Mouse (Mus musculus) forebrain, embryonic 15.5 days (tissue): ENCODE data around the gene Ctdnep1. TPM values are rescaled to one million over a fixed set of nuclear protein-coding genes. Genes with fewer than 3 reads are reported as not detected.
"Not testable (repeated sequence)": the region's sequence is repeated elsewhere in the genome, so short reads cannot be mapped to it uniquely, and the experiment has no call there.

Experiments used
- ATAC-seq: fragments of 200-750 bp; cut with Nextera tagmentation; replicated peaks from 2 replicates; pipeline ENCODE4 v1.8.0; 2017; ENCODE audit warnings: mild to moderate bottlenecking, moderate TSS enrichment, moderate library complexity
- H3K27ac ChIP-seq: fragments of 300-500 bp; sonication (generic); replicated peaks from 2 replicates; pipeline ENCODE4 v1.5.1; 2015; ENCODE audit warnings: mild to moderate bottlenecking, inconsistent platforms
- H3K27me3 ChIP-seq: fragments of 300-500 bp; sonication (generic); 2 replicates; pipeline ENCODE4 v1.6.1; 2015; ENCODE audit warnings: inconsistent platforms
- H3K36me3 ChIP-seq: fragments of 300-500 bp; sonication (generic); 2 replicates; pipeline ENCODE4 v1.6.1; 2015; ENCODE audit warnings: mild to moderate bottlenecking, inconsistent platforms
- H3K4me1 ChIP-seq: fragments of 300-500 bp; sonication (generic); 2 replicates; pipeline ENCODE4 v1.6.1; 2015; ENCODE audit warnings: inconsistent platforms
- H3K4me2 ChIP-seq: fragments of 300-500 bp; sonication (generic); replicated peaks from 2 replicates; pipeline ENCODE4 v1.6.1; 2015; ENCODE audit warnings: mild to moderate bottlenecking, inconsistent platforms
- H3K4me3 ChIP-seq: fragments of 300-500 bp; sonication (generic); 2 replicates; pipeline ENCODE4 v1.5.1; 2015; ENCODE audit warnings: mild to moderate bottlenecking, inconsistent platforms
- H3K9ac ChIP-seq: fragments of 300-500 bp; sonication (generic); replicated peaks from 2 replicates; pipeline ENCODE4 v1.6.1; 2015; ENCODE audit warnings: mild to moderate bottlenecking, inconsistent platforms
- H3K9me3 ChIP-seq: fragments of 300-500 bp; sonication (generic); 2 replicates; pipeline ENCODE4 v1.6.1; 2016; ENCODE audit warnings: inconsistent platforms
- WGBS: fragments of 180-500 bp; shearing (Covaris S2); methylation state at CpG from one replicate; pipeline ENCODE4 v1.1.7; 2015; ENCODE audit warnings: mixed read lengths; 5-methylcytosine and 5-hydroxymethylcytosine counted together
- polyA plus RNA-seq: library from polyadenylated mRNA; unstranded; fragments of >200 nt; fragmentation: Nextera tagmentation; extraction: Ambion mirVana; gene quantifications from 2 replicates; pipeline ENCODE4 v1.2.1, GENCODE M21; 2015

Ctdnep1 gene
- polyA plus RNA-seq, 1 experiment from 2014 or later: 20.8 TPM

DNA sequence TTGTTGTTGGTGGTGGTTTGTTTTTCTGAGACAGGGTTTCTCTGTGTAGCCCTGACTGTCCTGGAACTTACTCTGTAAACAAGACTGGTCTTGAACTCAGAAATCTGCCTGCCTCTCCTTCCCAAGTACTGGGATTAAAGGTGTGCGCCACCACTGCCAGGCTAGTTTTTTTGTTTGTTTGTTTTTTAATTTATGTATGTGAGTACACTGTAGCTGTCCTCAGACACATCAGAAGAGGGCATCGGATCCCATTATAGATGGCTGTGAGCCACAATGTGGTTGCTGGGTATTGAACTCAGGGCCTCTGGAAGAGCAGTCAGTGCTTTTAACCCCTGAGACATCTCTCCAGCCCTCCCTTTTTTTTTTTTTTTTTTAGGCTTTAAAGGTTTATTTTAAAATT lies 35.2 kb downstream of the Ctdnep1 start:
- Histone ChIP-seq H3K4me1 (peaks cover 53% of the 10 kb centered on the region), H3K36me3 (peaks cover 20% of the 10 kb centered on the region)
- H3K9me3 ChIP-seq, ATAC-seq, H3K27me3 ChIP-seq, H3K4me2 ChIP-seq, H3K4me3 ChIP-seq, H3K27ac ChIP-seq, H3K9ac ChIP-seq: not testable (repeated sequence)
- 81% methylated on average over 2 of the region's 2 CpGs for WGBS

DNA sequence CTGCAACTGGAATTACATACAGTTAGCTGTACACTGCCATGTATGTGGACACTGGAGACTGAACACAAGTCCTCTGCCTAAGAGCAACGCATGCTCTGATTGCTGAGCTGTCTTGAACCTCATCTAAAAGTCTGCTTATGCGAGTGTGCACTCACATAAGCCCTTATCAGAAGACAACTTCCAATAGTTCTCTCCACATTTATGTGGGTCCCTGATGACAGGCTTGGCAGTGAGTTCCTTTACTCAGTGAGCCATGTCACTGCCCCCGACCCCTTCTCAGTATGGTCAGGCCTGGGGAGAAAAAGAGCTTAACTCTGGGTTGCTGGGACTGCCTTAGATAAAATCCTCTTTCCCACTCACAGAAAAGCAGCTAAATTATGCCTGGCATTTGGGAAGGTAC lies 35.7 kb downstream of the Ctdnep1 start, which contains the start of gene Dlg4:
TSS of gene Dlg4 (plus strand) at position 274 of the 400 bp plus-strand sequence.
- Histone ChIP-seq H3K27me3 (no peaks in the 10 kb centered on the region), H3K9ac (peak within 1 kb of the TSS; percentile 82), H3K36me3 (peaks cover 15% of the 10 kb centered on the region), H3K9me3 (no peaks in the 10 kb centered on the region), H3K27ac (peak within 1 kb of the TSS; percentile 96), H3K4me3 (peak within 1 kb of the TSS; percentile 65), H3K4me1 (peaks cover 53% of the 10 kb centered on the region), H3K4me2 (peak within 1 kb of the TSS; percentile 63)
- ATAC-seq: no peak
- WGBS: 76% methylated on average over 3 of the region's 3 CpGs

DNA sequence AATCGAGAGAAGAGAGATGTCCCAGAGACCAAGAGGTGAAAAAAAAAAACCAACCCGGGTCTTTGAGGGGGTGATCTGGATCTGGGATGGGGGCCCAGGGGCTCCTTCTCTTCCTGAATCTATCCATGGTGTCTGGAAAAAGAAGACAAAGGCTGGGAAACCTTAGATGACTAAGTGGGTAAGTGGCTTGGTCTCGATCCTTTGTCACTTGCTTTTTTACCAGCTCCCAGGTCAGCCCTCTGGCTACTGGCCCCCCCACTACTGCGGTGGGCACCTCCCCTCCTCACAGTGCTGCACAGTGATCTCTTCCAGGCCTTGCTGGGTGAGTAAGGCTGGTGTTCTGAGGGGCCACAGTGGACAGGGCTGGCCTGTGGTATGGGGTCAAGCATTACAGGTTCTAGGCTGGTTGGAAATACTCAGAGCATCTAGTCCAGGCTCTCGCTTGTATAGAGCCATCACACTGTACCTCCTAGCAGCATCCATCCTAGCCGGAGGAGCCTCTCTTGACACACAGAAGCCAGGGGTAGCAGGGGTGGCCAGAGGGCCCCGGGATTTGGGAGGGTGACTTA lies 36.3 kb downstream of the Ctdnep1 start:
- Histone ChIP-seq H3K27ac (peak overlapping the region; percentile 96), H3K9me3 (no peaks in the 10 kb centered on the region), H3K4me3 (peak overlapping the region; percentile 65; the same call in 1 of the 2 replicates), H3K4me1 (peaks cover 58% of the 10 kb centered on the region), H3K4me2 (peak overlapping the region; percentile 63), H3K27me3 (no peaks in the 10 kb centered on the region), H3K9ac (peak overlapping the region; percentile 82), H3K36me3 (peaks cover 8% of the 10 kb centered on the region)
- 23% methylated on average over 7 of the region's 7 CpGs for WGBS
- ATAC-seq: no peak

DNA sequence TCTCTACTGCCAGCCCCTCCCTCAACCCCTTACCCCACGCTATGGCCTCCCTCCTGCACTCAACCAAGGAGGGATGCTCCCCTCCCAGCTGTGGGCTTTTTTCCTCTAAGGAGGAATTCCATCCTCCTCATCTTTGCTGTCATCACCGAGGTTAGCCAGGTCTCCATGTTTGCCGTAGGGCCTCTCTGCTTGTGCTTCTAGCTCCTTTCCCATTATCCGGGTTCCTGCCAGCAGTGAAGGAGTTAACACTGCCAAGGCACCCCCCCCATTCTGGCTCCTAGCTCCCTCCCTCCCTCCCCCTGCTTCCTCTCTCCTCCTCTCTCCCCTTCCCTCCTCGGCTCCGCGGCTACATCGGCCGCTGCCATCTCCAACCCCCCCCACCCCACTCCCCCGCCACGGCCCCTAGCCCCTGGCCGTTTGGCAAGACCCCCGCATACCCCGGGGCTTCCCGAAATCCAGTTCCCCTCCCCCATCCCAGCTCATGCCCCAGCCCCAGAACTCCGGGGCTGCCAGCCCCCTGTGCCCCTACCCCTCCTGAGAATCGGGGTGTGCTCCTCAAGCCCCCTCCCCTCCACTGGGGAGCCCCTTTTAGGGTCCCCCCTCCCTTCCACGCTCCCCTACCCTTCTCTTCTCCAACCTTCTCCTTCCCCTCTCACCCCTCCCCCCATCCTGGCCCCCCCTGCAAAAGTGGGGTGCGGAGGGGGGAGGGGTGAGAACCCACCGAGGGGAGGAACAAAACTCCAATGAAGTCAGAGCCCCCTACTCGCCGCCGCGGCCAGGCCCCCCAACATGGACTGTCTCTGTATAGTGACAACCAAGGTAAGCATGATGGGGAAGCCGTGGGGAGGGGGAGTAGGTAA lies 37.4 kb downstream of the Ctdnep1 start:
- H3K4me3 ChIP-seq: peak overlapping the region; percentile 65
- H3K4me2 ChIP-seq: peak overlapping the region; percentile 63
- H3K36me3 ChIP-seq: no peaks in the 10 kb centered on the region
- ATAC-seq: no peak
- WGBS: 0% methylated on average over 24 of the region's 25 CpGs
- H3K4me1 ChIP-seq: peaks cover 69% of the 10 kb centered on the region
- H3K9me3 ChIP-seq: no peaks in the 10 kb centered on the region
- H3K27ac ChIP-seq: peak overlapping the region; percentile 96
- peak overlapping the region; percentile 82 for H3K9ac ChIP-seq
- H3K27me3 ChIP-seq: no peaks in the 10 kb centered on the region

DNA sequence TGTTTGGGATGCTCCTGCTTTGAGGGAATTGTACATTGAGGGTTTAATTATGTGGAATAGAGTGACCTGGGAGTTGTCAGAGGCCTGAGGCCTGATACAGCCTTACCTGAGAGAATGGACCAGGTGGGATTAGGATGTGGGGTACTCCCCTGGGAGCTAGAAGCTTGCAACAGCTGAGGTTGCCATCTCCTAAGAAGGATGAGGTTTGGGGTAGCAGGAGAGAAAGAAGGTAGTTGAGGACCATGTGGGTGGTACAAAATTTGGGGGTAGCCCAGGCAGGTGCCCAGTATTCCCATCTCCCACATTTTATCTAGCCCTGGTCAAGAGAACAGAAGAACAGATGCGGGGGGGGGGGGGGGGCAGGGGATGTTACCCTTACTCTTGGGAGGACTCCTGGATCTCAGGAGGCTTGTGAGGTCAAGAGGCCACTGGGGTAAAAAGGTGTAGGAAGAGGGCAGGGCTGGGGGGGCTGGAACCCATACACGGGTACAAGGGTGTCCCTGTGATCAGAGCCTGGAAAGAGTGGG lies 38.6 kb downstream of the Ctdnep1 start:
- WGBS: 11% methylated on average over 2 of the region's 2 CpGs
- H3K9me3 ChIP-seq: no peaks in the 10 kb centered on the region
- H3K36me3 ChIP-seq: no peaks in the 10 kb centered on the region
- H3K9ac ChIP-seq: peak overlapping the region; percentile 82
- peak overlapping the region; percentile 65 for H3K4me3 ChIP-seq
- peaks cover 74% of the 10 kb centered on the region for H3K4me1 ChIP-seq
- H3K27me3 ChIP-seq: no peaks in the 10 kb centered on the region
- no peak for ATAC-seq
- peak overlapping the region; percentile 63 for H3K4me2 ChIP-seq
- H3K27ac ChIP-seq: peak overlapping the region; percentile 96

DNA sequence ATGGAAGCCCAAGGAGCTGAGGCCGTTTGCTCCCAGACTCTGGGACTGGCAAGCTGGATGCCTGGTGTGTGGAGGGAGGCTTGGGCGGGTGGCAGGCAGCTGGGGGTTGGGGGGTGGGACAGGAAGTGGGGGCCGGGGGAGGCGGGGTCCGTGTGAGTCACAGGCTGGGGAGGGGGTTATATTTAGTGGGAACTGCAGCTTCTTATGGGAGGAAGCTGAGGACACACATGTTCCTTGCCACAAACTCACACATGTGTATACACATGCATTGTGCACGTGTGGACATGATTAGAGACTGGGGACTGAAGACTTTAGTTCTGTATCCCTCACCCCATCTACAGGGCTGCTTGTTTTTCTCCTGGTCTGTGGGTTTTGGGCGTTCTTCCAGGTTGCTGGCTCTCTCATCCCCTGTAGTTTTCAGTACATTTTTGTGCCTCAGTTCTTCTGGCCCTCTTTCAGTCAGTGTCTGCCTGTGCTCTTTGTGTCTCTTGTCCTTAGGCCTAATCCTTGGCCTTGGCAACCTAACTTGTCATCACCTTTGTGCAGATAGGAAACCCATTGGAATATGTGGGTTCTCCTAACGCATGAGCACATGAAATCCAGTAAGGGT lies 39.2 kb downstream of the Ctdnep1 start:
- Histone ChIP-seq H3K36me3 (no peaks in the 10 kb centered on the region), H3K27ac (peak overlapping the region; percentile 96), H3K27me3 (no peaks in the 10 kb centered on the region), H3K9me3 (no peaks in the 10 kb centered on the region), H3K4me3 (peak overlapping the region; percentile 65), H3K4me1 (peaks cover 70% of the 10 kb centered on the region), H3K4me2 (peak overlapping the region; percentile 63), H3K9ac (peak overlapping the region; percentile 82)
- 8% methylated on average over 8 of the region's 8 CpGs for WGBS
- no peak for ATAC-seq

DNA sequence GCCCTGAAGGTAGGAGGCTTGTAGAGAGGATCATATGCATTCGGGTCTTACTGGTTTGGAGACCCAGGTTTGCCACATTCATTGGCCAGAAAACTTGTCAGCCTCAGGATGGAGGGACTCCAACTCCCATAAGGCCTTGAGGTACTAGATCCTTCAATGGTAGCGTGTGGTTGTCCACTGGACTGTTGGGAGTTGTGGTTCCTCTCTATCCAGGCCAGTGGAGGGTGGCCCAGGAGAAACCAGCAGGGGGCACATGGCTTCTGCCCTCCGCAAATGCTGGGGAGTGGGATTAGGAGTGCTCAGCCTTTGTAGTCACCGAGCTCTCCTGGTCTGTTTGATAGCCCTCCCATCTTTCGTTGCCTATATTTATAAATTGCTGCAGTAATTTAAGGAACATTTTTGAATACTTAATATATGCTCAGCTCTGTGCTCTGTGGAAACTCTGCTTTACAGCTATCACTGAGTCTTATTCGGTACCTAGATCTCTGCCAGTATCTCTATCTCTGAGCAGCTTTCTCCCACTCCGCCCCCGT lies 39.8 kb downstream of the Ctdnep1 start:
- Histone ChIP-seq H3K27me3 (no peaks in the 10 kb centered on the region), H3K9me3 (no peaks in the 10 kb centered on the region), H3K4me3 (peak overlapping the region; percentile 65), H3K4me1 (peaks cover 70% of the 10 kb centered on the region), H3K9ac (peak overlapping the region; percentile 82), H3K4me2 (peak overlapping the region; percentile 63), H3K36me3 (no peaks in the 10 kb centered on the region), H3K27ac (peak overlapping the region; percentile 96)
- peak; percentile 81 for ATAC-seq
- WGBS: under 1% methylated on average over 8 of the region's 8 CpGs

DNA sequence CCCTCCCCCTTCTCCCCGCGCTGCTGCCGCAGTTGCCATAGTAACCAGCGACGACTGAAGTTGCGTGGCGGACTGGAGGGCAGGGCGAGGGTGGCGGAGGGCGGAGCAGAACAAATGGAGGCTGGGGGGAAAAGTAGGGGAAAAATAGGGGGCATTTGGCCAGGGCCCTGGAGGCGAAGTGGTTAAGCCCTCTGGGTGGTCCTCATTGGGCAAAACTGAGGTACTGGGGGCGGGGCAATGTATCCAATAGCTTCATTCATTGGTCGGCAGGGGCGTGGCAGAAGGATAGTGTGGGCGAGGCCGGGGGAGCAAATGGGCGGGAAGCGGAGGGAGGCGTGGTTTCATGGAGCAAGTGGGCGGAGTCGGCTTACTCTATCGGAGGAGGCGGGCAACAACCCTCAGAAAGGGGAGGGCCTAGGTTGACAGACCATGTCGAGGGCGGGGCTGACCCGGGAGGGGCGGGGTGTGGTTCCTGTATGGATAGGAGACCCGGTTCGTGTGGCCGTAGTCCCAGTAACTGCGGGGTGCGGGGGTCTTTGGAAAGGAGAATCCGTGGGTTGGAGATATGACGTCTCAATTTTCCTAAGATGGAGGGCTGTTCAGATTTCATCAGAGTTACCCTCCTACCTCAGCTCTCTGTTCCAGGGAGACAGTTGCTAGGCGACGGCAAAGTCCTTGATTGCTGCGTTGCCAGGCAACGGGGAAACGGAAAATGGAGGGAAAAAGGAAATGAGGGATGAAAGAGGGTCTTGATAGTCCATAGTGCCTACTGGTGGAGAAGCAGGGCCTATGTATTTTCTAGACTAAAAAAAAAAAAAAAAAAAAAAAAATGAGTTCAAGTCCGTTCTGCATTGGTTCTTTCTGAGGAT lies 40.5 kb downstream of the Ctdnep1 start:
- H3K4me1 ChIP-seq: peaks cover 77% of the 10 kb centered on the region
- WGBS: under 1% methylated on average over 40 of the region's 40 CpGs
- peak overlapping the region; percentile 96 for H3K27ac ChIP-seq
- H3K27me3 ChIP-seq: no peaks in the 10 kb centered on the region
- no peaks in the 10 kb centered on the region for H3K9me3 ChIP-seq
- H3K9ac ChIP-seq: peak overlapping the region; percentile 82
- ATAC-seq: peak; percentile 66
- peak overlapping the region; percentile 65 for H3K4me3 ChIP-seq
- peak overlapping the region; percentile 63 for H3K4me2 ChIP-seq
- no peaks in the 10 kb centered on the region for H3K36me3 ChIP-seq

DNA sequence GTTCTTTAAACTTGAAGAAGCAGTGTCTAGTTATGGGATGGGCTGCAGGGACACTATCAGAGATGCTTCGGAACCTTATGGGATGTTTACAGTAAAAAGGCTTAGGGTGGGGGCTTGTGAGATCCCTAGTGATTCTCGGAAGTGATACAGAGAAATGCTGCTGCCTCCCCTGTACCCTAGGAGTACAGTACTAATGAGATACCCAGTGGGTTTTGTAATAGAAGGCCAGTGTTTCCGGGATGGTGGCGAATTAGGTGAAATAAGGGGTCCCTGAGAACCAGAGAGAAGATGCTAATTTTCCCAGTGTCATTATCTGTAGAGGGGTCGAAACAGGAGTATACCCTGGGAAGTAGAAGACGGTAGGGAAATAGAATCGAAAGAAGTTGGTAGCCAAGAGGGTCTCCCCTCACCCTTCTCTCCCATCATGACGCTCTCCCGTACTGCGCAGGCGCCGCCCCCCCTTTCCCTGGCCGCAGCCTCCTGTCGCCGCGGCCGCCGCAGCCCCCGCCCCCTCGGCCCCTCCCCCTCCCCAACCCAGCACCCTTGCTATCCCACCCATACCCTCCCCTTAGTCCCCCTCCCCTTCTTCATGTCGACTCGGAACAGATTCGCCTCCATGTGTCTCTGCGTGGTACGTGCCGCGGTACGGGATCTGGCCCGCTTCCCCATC lies 42.7 kb downstream of the Ctdnep1 start:
- peak overlapping the region; percentile 49 for H3K9ac ChIP-seq
- H3K4me3 ChIP-seq: peak overlapping the region; percentile 39
- no peak for ATAC-seq
- H3K27ac ChIP-seq: peak overlapping the region; percentile 38
- peak overlapping the region; percentile 60 for H3K4me2 ChIP-seq
- H3K27me3 ChIP-seq: no peaks in the 10 kb centered on the region
- WGBS: 5% methylated on average over 26 of the region's 29 CpGs
- H3K36me3 ChIP-seq: no peaks in the 10 kb centered on the region
- peaks cover 85% of the 10 kb centered on the region for H3K4me1 ChIP-seq
- no peaks in the 10 kb centered on the region for H3K9me3 ChIP-seq

DNA sequence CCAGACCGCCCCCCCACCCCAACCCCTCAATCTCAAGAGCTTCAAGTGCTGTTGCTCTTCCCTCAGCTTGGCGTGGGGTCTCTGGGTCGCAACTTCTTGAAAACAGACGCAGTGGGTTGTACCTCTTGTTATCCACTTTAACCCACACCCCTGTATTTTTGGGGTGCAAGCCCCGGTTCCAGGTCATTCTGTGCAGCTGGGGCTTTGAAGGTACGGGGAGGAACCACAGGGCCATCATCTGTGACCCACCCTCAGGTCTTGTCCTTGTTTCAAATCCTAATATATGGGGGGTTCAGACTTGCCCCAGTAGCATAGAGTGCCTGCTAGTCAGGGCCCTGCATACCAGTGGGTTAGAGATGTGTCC lies 43.2 kb downstream of the Ctdnep1 start:
- WGBS: 12% methylated on average over 6 of the region's 6 CpGs
- Histone ChIP-seq H3K4me1 (peaks cover 84% of the 10 kb centered on the region), H3K9ac (peak overlapping the region; percentile 49), H3K4me2 (peak overlapping the region; percentile 60), H3K27ac (peak overlapping the region; percentile 38), H3K9me3 (no peaks in the 10 kb centered on the region), H3K27me3 (no peaks in the 10 kb centered on the region), H3K4me3 (peak overlapping the region; percentile 39), H3K36me3 (no peaks in the 10 kb centered on the region)
- no peak for ATAC-seq

DNA sequence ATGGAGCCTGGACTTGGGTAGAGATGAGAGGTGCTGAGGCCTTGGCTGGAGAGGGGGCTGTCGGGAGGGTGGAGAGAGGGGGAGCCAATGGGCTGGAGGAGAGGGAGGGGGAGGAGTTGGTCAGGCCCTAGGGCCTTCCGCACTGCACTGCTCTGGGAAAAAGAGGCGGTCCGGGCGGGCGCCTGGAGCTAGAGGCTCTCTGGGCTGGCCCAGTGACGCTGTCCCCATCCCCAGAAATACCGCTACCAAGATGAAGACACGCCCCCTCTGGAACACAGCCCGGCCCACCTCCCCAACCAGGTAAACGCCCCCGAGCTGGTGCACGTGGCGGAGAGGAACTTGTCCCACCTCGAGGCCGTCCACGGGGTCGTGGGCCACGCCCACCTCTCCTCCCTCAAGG lies 45.7 kb downstream of the Ctdnep1 start:
- peaks cover 10% of the 10 kb centered on the region for H3K36me3 ChIP-seq
- H3K4me3 ChIP-seq: peak overlapping the region; percentile 11
- no peak for ATAC-seq
- peak overlapping the region; percentile 48 for H3K4me2 ChIP-seq
- H3K4me1 ChIP-seq: peaks cover 87% of the 10 kb centered on the region
- WGBS: 2% methylated on average over 19 of the region's 19 CpGs
- H3K27me3 ChIP-seq: no peaks in the 10 kb centered on the region
- 0 out of 2 replicates have a peak overlapping the region, but pooled peaks have one; percentile 0 for H3K9ac ChIP-seq
- peak overlapping the region; percentile 95 for H3K27ac ChIP-seq
- no peaks in the 10 kb centered on the region for H3K9me3 ChIP-seq
